Mouse (Mus musculus): ENCODE data around the gene 4921536K21Rik.

- TF ChIP-seq MYOD1 (IDR thresholded peaks at IDR 0.05; ENCODE audit: control insufficient read depth, insufficient read length, low read depth) = no peak
- peak; percentile 27 for TF ChIP-seq CTCF (IDR thresholded peaks at IDR 0.05; ENCODE audit: control insufficient read depth, insufficient read depth, insufficient read length)
- no peak for TF ChIP-seq MYOG (IDR thresholded peaks at IDR 0.05; ENCODE audit: control insufficient read depth, extremely low read depth, insufficient read length)
- TF ChIP-seq MAX (IDR thresholded peaks at IDR 0.05) = peak; percentile 75
- TF ChIP-seq CEBPB (IDR thresholded peaks at IDR 0.05; ENCODE audit: low read depth) = no peak
- peak; percentile 86 for TF ChIP-seq USF1 (IDR thresholded peaks at IDR 0.05; ENCODE audit: low read depth)
Measured at GRCm38 (mm10) chr11:3910513-3911310, 15.8 kb upstream of the 4921536K21Rik start.

Data from C2C12 (cell line).